Mouse (Mus musculus): ENCODE results near the gene Ldlrad3. TPM values are rescaled to one million over a fixed set of nuclear protein-coding genes. Genes with fewer than 3 reads are reported as not detected.

The Ldlrad3 gene
- polyA plus RNA-seq, 1 experiment: 15.5 TPM

- no peak overlapping the region for H3ac ChIP-seq (ENCODE audit: control insufficient read depth, insufficient read length, low read depth)
- H3K79me2 ChIP-seq (ENCODE audit: control insufficient read depth, insufficient read depth): no peaks in the 10 kb centered on the region
- H3K27me3 ChIP-seq (ENCODE audit: control insufficient read depth, insufficient read depth, insufficient read length): no peaks in the 10 kb centered on the region
- no peak for TF ChIP-seq FOSL1 (IDR thresholded peaks at IDR 0.05; ENCODE audit: insufficient read depth, low read length, poor library complexity, severe bottlenecking)
- TF ChIP-seq MYOG (IDR thresholded peaks at IDR 0.05; ENCODE audit: control insufficient read depth, extremely low read depth, insufficient read length): no peak
- no peak for TF ChIP-seq MYOD1 (IDR thresholded peaks at IDR 0.05; ENCODE audit: control insufficient read depth, insufficient read length, low read depth)
- TF ChIP-seq CEBPB (IDR thresholded peaks at IDR 0.05; ENCODE audit: low read depth): no peak
- TF ChIP-seq USF1 (IDR thresholded peaks at IDR 0.05; ENCODE audit: low read depth): no peak
- no peak for TF ChIP-seq CTCF (IDR thresholded peaks at IDR 0.05; ENCODE audit: control insufficient read depth, insufficient read depth, insufficient read length)
- no peak for TF ChIP-seq MAX (IDR thresholded peaks at IDR 0.05)
- H3K79me3 ChIP-seq (ENCODE audit: low read depth): no peaks in the 10 kb centered on the region
- H3K4me3 ChIP-seq (ENCODE audit: insufficient read depth, poor library complexity, severe bottlenecking): no peak overlapping the region
- H3K36me3 ChIP-seq (ENCODE audit: control insufficient read depth, insufficient read depth): peaks cover 5% of the 10 kb centered on the region
These were observed 284.0 kb downstream of the Ldlrad3 start for GRCm38 (mm10) chr2:101902196-101902595.

Other genes with a start within 250 kb of the Ldlrad3 start
- gene Trim44, start 221.4 kb upstream of the Ldlrad3 start, polyA plus RNA-seq (2012; fragmentation: generic; extraction: Trizol): 12.9 TPM